Mouse (Mus musculus): ENCODE data around the gene Tmed1.
"Not testable (repeated sequence)": the region's sequence is repeated elsewhere in the genome, so short reads cannot be mapped to it uniquely, and the experiment has no call there.

The Tmed1 gene

DNA sequence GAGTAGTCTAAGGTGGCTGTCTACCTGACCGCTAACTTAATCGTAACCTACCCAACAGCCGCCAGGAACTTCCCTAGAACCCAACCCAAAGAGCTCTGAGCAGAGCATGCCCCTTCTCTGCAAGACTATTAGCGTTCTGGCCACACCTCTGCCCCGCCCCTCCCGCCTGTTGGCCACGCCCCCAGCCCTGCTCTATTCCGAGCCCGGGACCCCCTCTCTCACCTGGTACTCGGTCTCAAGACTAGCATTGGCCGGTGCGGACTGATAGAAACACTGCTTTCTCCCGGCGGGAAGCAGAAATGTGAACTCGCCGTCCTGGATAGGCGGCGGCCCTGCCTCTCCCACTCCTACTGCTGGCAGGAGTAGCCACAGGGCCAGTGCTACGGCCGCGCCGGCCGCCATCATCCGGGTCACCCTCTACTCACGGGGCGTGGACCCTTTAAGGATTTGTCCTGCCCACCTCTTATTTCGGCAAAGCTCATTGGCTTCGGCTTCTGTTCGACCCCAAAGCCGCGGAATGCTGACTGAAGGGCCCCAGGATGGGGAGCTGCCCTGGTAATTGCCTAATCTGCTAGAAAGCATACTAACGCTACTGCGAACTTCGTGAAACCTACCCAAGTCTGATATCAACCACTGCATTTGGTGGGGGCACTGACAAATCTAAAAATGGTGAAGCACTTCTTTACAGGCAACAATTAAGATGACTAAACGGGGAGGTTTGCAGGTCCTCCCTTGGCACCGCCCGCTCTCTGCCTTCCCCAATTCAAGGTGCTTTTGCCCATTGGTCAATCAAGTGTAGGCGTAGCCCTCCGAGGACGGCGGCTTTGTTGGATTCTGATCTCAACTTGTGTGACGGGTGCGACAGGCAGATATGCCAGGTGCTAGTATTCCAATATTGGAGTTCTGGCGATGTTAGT lies at the start of gene Tmed1:
Tmed1 (minus strand) TSS at position 481 of the 917 bp plus-strand sequence.
- peak; percentile 97 for DNase-seq

DNA sequence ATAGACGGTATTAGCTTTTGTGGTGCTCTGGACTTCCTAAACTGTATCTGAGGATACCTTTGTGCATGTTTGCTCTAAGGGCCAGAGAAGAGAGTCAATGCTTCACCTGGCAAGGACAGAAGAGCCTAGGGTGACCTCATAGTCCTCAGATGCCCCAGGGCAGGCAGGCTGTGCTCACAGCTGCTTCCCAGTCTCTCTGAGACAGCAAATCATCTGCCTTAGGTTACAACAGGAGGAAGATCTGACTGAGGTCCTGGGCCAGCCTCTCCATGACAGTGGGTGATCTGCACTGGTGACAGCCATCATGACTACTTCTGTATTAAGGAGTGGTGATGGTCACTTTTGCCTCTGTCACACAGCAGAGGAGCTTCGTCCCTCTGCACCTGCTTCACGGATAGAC lies 49.1 kb upstream of the Tmed1 start:
- no peak for DNase-seq

GRCm38 (mm10) chr9:21558366-21558765 lies 48.3 kb upstream of the Tmed1 start:
- DNase-seq: no peak

DNA sequence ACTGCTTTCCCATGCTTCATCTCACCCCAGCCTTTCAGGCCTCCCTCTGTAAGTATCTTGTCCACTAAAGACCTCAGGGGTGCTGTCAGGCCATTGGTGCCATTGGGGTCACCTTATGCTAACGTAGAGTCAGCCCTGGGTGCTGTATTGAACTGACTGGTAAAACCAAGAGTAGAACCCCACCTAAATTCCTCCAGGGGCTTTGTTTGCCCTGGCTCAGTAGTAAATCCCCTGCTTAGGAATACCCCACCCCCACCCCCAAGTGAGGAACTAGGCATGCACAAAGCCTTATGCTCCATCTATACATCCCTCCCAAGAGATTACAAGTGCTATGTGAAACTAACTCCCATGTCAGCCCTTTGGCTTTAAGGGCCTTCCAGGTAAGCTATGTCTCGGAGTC lies 47.5 kb upstream of the Tmed1 start:
- no peak for DNase-seq

DNA sequence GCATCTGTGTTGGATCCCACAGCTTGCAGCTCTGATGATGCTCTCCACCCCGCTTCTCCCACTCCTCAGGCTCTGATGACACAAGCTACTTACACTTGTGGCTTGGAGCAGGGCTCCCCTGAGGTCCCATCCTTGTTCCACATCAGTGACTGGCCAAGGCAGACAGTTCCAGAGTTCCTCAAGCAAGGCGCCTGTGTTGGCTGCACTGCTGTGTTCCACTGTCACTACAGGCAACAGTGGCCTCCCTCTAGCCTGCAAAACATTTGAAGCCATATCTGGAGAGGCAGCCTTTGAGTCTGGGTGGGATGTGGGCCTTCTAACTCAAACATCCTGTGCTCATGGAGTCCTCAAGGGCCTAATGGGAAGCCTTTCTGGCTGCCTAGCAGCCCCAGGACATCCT lies 46.9 kb upstream of the Tmed1 start:
- DNase-seq: no peak

- DNase-seq: no peak
Observed at GRCm38 (mm10) chr9:21555198-21555742, 45.2 kb upstream of the Tmed1 start.

DNA sequence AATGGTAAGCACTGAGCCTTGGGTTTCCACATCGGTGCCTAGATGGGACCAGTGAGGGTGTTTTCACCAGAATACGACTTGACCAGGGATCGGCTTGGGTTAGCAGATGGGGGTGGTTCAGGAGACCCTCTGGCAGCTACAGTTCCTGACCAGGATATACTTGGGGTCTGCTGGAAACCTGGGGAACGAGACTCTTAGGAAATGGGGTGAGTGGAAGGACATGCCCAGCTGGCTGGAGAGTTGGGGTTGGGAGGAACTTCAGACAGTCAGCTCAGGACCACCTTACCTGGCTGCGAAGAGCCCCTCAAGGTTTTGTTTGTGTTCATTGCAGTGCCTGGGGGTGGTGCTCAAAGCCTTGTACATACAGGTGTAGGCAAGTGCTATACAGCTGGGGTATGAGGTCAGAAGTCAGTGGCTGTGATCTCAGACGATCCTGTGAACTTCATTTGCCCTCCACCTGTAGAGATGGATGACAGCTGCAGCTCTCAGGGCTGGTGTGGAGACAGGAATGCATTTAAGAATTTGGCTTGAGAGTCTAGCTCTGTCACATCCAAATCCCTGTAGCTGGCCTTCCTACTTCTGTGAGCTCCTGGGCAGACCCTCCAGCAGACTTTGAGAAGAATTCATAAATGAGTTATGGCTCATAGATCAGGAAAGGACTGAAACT lies 43.7 kb upstream of the Tmed1 start:
- no peak for DNase-seq

GRCm38 (mm10) chr9:21551049-21551448 lies 41.0 kb upstream of the Tmed1 start:
- DNase-seq: no peak

- peak; percentile 79 for DNase-seq
Observed at GRCm38 (mm10) chr9:21547075-21547941, 37.3 kb upstream of the Tmed1 start.

DNA sequence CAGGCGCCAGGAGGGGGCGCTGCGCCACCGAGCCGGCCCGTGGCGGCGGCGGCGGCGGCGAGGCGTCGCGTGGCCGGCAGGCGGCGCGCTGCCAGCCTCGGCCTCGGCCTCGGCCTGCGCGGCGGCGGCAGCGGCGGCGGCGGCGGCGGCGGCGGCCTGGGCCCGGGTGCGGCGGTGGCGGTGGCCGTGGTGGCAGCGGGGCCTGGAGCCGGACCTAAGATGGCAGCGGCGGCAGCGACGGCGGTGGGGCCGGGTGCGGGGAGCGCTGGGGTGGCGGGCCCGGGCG lies 36.7 kb upstream of the Tmed1 start, which contains the start of gene Carm1:
Carm1 (plus strand) TSS at position 106 of the 286 bp plus-strand sequence.
- DNase-seq: no peak

DNA sequence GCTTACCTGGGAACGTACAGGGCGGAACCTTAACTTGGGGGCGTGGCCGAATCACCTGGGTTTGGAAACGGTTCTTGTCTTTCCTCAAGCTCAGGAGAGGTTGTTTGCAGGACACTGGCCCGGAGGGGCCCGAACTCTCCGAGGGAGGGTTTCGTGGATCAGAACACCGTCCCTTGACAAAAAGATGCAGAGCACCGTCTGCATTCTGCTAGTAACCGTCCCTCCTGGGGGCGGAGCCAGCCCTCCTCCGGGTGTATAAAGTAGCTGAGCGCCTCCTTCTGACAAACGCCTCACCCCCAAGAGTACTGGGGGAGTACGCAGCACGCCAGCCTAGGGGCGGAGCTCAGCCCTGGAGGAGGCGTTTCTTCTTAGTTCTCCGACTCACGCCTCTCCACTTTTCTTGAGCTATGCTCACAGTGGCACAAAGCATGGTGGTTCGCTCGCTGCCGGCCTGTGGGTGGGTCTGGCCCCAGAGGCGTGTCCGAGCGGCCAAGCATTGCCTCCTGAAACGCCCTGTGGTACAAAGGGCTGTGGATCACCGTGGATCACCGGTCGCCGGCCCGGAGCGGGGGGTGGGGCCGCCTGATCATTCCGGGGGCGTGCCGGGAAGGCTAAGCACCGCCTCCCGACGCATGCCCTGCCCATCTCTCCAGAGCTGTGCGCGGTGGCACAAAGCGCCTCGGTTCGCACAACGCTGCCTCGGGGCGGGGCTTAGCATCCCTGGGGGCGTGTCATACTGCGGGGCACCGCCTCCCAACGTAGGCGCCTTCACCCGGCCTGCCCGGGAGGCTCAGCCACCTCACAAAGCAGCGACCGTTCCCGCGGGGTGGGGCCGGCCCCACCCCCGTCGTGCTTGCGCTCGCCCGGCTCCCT lies 36.1 kb upstream of the Tmed1 start:
- DNase-seq: peak; percentile 99

GRCm38 (mm10) chr9:21545351-21545915 lies 35.4 kb upstream of the Tmed1 start:
- peak; percentile 86 for DNase-seq

DNA sequence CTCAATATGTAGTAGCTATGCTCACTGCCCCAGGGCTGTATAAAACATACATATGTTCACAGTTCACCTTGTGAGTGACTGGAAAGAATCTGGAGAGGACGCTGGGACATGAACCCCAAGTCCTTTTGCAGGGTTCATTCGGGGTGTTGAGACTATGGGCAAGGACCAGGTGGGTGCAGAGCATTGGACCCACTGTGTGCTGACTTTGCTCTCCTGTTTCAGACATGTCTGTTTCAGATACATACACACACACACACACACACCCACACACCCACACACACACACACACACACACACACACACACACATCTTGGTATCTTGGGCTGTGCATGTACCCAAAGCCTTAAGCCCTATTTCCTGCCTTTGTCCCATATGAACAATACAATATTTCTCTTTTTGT lies 31.9 kb upstream of the Tmed1 start:
- not testable (repeated sequence) for DNase-seq

GRCm38 (mm10) chr9:21539981-21540753 lies 30.1 kb upstream of the Tmed1 start:
- no peak for DNase-seq

DNA sequence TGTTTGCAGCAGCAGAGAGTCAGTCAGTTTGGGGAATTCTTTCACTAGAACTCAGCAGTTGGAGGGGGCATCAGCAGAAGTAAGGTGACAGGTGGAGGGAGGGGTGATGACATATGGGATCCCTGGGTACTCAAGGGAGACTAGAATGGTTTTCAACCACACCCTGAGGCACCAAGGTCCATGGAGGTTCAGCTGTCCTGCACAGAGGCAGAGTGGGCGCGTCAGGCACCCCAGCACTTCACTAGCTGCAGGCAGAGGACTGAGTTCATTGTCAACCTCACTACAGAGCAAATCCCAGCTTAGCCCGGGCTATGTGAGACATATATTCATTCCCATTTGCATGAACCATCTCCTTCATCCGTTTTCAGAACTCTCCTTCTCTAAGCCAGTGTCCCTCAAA lies 27.0 kb upstream of the Tmed1 start:
- no peak for DNase-seq

GRCm38 (mm10) chr9:21536501-21536900 lies 26.4 kb upstream of the Tmed1 start:
- no peak for DNase-seq

DNA sequence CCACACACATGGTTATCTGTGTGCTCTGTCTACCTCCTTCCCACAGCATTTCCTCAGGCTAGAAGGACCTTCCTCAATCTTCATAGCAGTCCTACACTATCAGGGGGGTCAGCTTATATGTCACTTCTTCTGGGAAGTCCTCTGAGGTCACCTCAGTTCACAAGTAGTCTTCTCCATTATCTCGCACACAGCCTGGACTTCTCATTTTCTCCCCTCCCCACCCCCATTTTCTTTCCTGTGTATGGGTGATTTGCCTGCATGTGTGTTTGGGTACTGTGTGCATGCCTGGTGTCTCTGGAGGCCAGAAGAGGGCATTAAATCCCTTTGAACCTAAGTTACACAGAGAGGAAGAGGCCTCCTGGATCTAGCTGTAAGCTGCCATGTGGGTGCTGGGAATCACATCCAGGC lies 17.9 kb upstream of the Tmed1 start:
- DNase-seq: no peak

- no peak for DNase-seq
Observed at GRCm38 (mm10) chr9:21527100-21527801, 17.2 kb upstream of the Tmed1 start.

GRCm38 (mm10) chr9:21526634-21526944 lies 16.5 kb upstream of the Tmed1 start:
- no peak for DNase-seq

GRCm38 (mm10) chr9:21525937-21526633 lies 16.0 kb upstream of the Tmed1 start, which contains the start of gene AB124611:
AB124611 (plus strand) TSS chr9:21526176.
- no peak for DNase-seq
